Mouse (Mus musculus) lung, embryonic 15.5 days (tissue): ENCODE measurements around the gene Scnn1a. TPM values are rescaled to one million over a fixed set of nuclear protein-coding genes. Genes with fewer than 3 reads are reported as not detected.

ENCODE experiments used
- ATAC-seq: fragments of 200-750 bp; cut with Nextera tagmentation; 2 replicates; pipeline ENCODE4 v1.8.0; 2017; ENCODE audit warnings: moderate number of reproducible peaks, borderline replicate concordance; ENCODE audit not compliant: low FRiP score, low TSS enrichment; ENCODE audit errors: extremely low read depth
- H3K27ac ChIP-seq: fragments of 300-500 bp; sonication (generic); 2 replicates; pipeline ENCODE4 v1.5.1; 2015; ENCODE audit warnings: moderate library complexity, mild to moderate bottlenecking, inconsistent platforms
- H3K27me3 ChIP-seq: fragments of 300-500 bp; sonication (generic); 2 replicates; pipeline ENCODE4 v1.6.1; 2015; ENCODE audit warnings: inconsistent platforms
- H3K36me3 ChIP-seq: fragments of 300-500 bp; sonication (generic); 2 replicates; pipeline ENCODE4 v1.6.1; 2015; ENCODE audit warnings: inconsistent platforms
- H3K4me1 ChIP-seq: fragments of 300-500 bp; sonication (generic); 2 replicates; pipeline ENCODE4 v1.6.1; 2015; ENCODE audit warnings: inconsistent platforms
- H3K4me2 ChIP-seq: fragments of 300-500 bp; sonication (generic); 2 replicates; pipeline ENCODE4 v1.6.1; 2015; ENCODE audit warnings: inconsistent platforms, mild to moderate bottlenecking, moderate library complexity
- H3K4me3 ChIP-seq: fragments of 300-500 bp; sonication (generic); 2 replicates; pipeline ENCODE4 v1.5.1; 2015; ENCODE audit warnings: mild to moderate bottlenecking, inconsistent platforms
- H3K9ac ChIP-seq: fragments of 300-500 bp; sonication (generic); 2 replicates; pipeline ENCODE4 v1.6.1; 2015; ENCODE audit warnings: inconsistent platforms
- H3K9me3 ChIP-seq: fragments of 300-500 bp; sonication (generic); 2 replicates; pipeline ENCODE4 v1.6.1; 2016; ENCODE audit warnings: inconsistent platforms
- WGBS: fragments of 180-500 bp; shearing (Covaris S2); methylation state at CpG from one replicate; pipeline ENCODE4 v1.1.7; 2015; 5-methylcytosine and 5-hydroxymethylcytosine counted together
- polyA plus RNA-seq: library from polyadenylated mRNA; unstranded; fragments of >200 nt; fragmentation: Nextera tagmentation; extraction: Ambion mirVana; gene quantifications from 2 replicates; pipeline ENCODE4 v1.2.1, GENCODE M21; 2015

Scnn1a gene
- polyA plus RNA-seq, 1 experiment from 2014 or later: 5.8 TPM

- Histone ChIP-seq H3K27me3 (peaks cover 28% of the 10 kb centered on the region), H3K9ac (no peak overlapping the region), H3K4me1 (peaks cover 28% of the 10 kb centered on the region), H3K36me3 (no peaks in the 10 kb centered on the region), H3K4me2 (peak overlapping the region; percentile 39; the same call in 1 of the 2 replicates), H3K4me3 (no peak overlapping the region), H3K9me3 (no peaks in the 10 kb centered on the region), H3K27ac (no peak overlapping the region)
- no peak for ATAC-seq
- WGBS: 31% methylated on average over 6 of the region's 6 CpGs
Observed at GRCm38 (mm10) chr6:125323547-125323946, 3.1 kb downstream of the Scnn1a start.

GRCm38 (mm10) chr6:125325337-125325736 is 4.9 kb downstream of the Scnn1a start:
- Histone ChIP-seq H3K4me1 (peaks cover 20% of the 10 kb centered on the region), H3K27me3 (peaks cover 22% of the 10 kb centered on the region), H3K27ac (no peak overlapping the region), H3K4me3 (no peak overlapping the region), H3K36me3 (no peaks in the 10 kb centered on the region), H3K4me2 (no peak overlapping the region), H3K9me3 (no peaks in the 10 kb centered on the region), H3K9ac (no peak overlapping the region)
- 31% methylated on average over 6 of the region's 6 CpGs for WGBS
- no peak for ATAC-seq

- Histone ChIP-seq H3K9me3 (no peaks in the 10 kb centered on the region), H3K4me2 (no peak overlapping the region), H3K27ac (no peak overlapping the region), H3K4me1 (peaks cover 5% of the 10 kb centered on the region), H3K36me3 (no peaks in the 10 kb centered on the region), H3K9ac (no peak overlapping the region), H3K4me3 (no peak overlapping the region), H3K27me3 (no peaks in the 10 kb centered on the region; the same call in 1 of the 2 replicates)
- 75% methylated on average over 5 of the region's 5 CpGs for WGBS
- ATAC-seq: no peak
Observed at GRCm38 (mm10) chr6:125328243-125328642, 7.8 kb downstream of the Scnn1a start.

GRCm38 (mm10) chr6:125330626-125331326 is 10.3 kb downstream of the Scnn1a start:
- peak; percentile 91 for ATAC-seq
- Histone ChIP-seq H3K4me3 (peak overlapping the region; percentile 47), H3K4me2 (peak overlapping the region; percentile 65), H3K9ac (peak overlapping the region; percentile 35), H3K9me3 (no peaks in the 10 kb centered on the region), H3K4me1 (peaks cover 5% of the 10 kb centered on the region), H3K36me3 (no peaks in the 10 kb centered on the region), H3K27ac (peak overlapping the region; percentile 52), H3K27me3 (no peaks in the 10 kb centered on the region)
- WGBS: 1% methylated on average over 39 of the region's 39 CpGs

- Histone ChIP-seq H3K36me3 (no peaks in the 10 kb centered on the region), H3K27ac (peak overlapping the region; percentile 45), H3K4me2 (no peak overlapping the region), H3K4me3 (no peak overlapping the region), H3K9ac (no peak overlapping the region), H3K9me3 (no peaks in the 10 kb centered on the region), H3K4me1 (peaks cover 5% of the 10 kb centered on the region), H3K27me3 (no peaks in the 10 kb centered on the region)
- no peak for ATAC-seq
- WGBS: 69% methylated on average over 14 of the region's 14 CpGs
Observed at GRCm38 (mm10) chr6:125333112-125333899, 12.8 kb downstream of the Scnn1a start.

GRCm38 (mm10) chr6:125334356-125334755 is 13.9 kb downstream of the Scnn1a start:
- H3K36me3 ChIP-seq: no peaks in the 10 kb centered on the region
- no peak overlapping the region for H3K9ac ChIP-seq
- whole genome bisulfite sequencing: 64% methylated on average over 2 of the region's 2 CpGs
- no peak overlapping the region for H3K4me3 ChIP-seq
- no peaks in the 10 kb centered on the region for H3K27me3 ChIP-seq
- H3K27ac ChIP-seq: peak overlapping the region; percentile 45; the same call in 1 of the 2 replicates
- H3K9me3 ChIP-seq: no peaks in the 10 kb centered on the region
- no peak for ATAC-seq
- peaks cover 9% of the 10 kb centered on the region for H3K4me1 ChIP-seq
- no peak overlapping the region for H3K4me2 ChIP-seq

GRCm38 (mm10) chr6:125338791-125339660 is 18.6 kb downstream of the Scnn1a start:
- H3K4me2 ChIP-seq: no peak overlapping the region
- H3K9me3 ChIP-seq: no peaks in the 10 kb centered on the region
- 59% methylated on average over 9 of the region's 9 CpGs for WGBS
- peaks cover 23% of the 10 kb centered on the region for H3K4me1 ChIP-seq
- no peak for ATAC-seq
- H3K9ac ChIP-seq: no peak overlapping the region
- H3K4me3 ChIP-seq: no peak overlapping the region
- H3K36me3 ChIP-seq: no peaks in the 10 kb centered on the region
- no peaks in the 10 kb centered on the region for H3K27me3 ChIP-seq
- peak overlapping the region; percentile 88 for H3K27ac ChIP-seq

GRCm38 (mm10) chr6:125340244-125340643 is 19.8 kb downstream of the Scnn1a start:
- peak overlapping the region; percentile 88 for H3K27ac ChIP-seq
- peaks cover 35% of the 10 kb centered on the region for H3K4me1 ChIP-seq
- no peaks in the 10 kb centered on the region for H3K27me3 ChIP-seq
- H3K4me2 ChIP-seq: no peak overlapping the region
- H3K36me3 ChIP-seq: no peaks in the 10 kb centered on the region
- H3K9ac ChIP-seq: peak overlapping the region; percentile 9; the same call in 1 of the 2 replicates
- no peak overlapping the region for H3K4me3 ChIP-seq
- no peaks in the 10 kb centered on the region for H3K9me3 ChIP-seq
- WGBS: 51% methylated on average over 5 of the region's 5 CpGs
- ATAC-seq: 0 out of 2 replicates have a peak, but pooled peaks have one; percentile 23

GRCm38 (mm10) chr6:125342198-125342597 is 21.7 kb downstream of the Scnn1a start:
- 69% methylated on average over 3 of the region's 3 CpGs for WGBS
- no peak overlapping the region for H3K9ac ChIP-seq
- H3K36me3 ChIP-seq: no peaks in the 10 kb centered on the region
- no peak for ATAC-seq
- no peak overlapping the region for H3K27ac ChIP-seq
- H3K9me3 ChIP-seq: no peaks in the 10 kb centered on the region
- H3K4me2 ChIP-seq: no peak overlapping the region
- H3K4me1 ChIP-seq: peaks cover 41% of the 10 kb centered on the region
- H3K27me3 ChIP-seq: no peaks in the 10 kb centered on the region
- no peak overlapping the region for H3K4me3 ChIP-seq

- no peak overlapping the region for H3K4me3 ChIP-seq
- ATAC-seq: 0 out of 2 replicates have a peak, but pooled peaks have one; percentile 41
Observed at GRCm38 (mm10) chr6:125344084-125344483, 23.6 kb downstream of the Scnn1a start.

GRCm38 (mm10) chr6:125344866-125345265 is 24.4 kb downstream of the Scnn1a start:
- H3K4me3 ChIP-seq: no peak overlapping the region
- peaks cover 50% of the 10 kb centered on the region for H3K4me1 ChIP-seq
- no peak overlapping the region for H3K9ac ChIP-seq
- H3K27ac ChIP-seq: no peak overlapping the region; the same call in 1 of the 2 replicates
- H3K4me2 ChIP-seq: no peak overlapping the region
- H3K27me3 ChIP-seq: no peaks in the 10 kb centered on the region
- no peak for ATAC-seq
- H3K9me3 ChIP-seq: no peaks in the 10 kb centered on the region
- WGBS: 51% methylated on average over 4 of the region's 4 CpGs
- H3K36me3 ChIP-seq: no peaks in the 10 kb centered on the region

More at GRCm38 (mm10) chr6:125344084-125344483, 23.6 kb downstream of the Scnn1a start:
- H3K4me2 ChIP-seq: no peak overlapping the region
- peak overlapping the region; percentile 60 for H3K27ac ChIP-seq
- no peaks in the 10 kb centered on the region for H3K9me3 ChIP-seq
- no peaks in the 10 kb centered on the region for H3K27me3 ChIP-seq
- H3K36me3 ChIP-seq: no peaks in the 10 kb centered on the region
- WGBS: 10% methylated on average over 8 of the region's 8 CpGs
- no peak overlapping the region for H3K9ac ChIP-seq
- peaks cover 49% of the 10 kb centered on the region for H3K4me1 ChIP-seq
